Mouse (Mus musculus) intestine, embryonic 16.5 days (tissue): ENCODE measurements around the gene Ncor2. TPM values are rescaled to one million over a fixed set of nuclear protein-coding genes. Genes with fewer than 3 reads are reported as not detected.
A peak's percentile ranks its signal among the peaks of the same experiment; 100 is the strongest.

Experiments
- ATAC-seq: fragments of 200-750 bp; cut with Nextera tagmentation; 2 replicates; pipeline ENCODE4 v1.8.0; 2017; ENCODE audit warnings: moderate TSS enrichment, moderate library complexity
- H3K27ac ChIP-seq: fragments of 300-500 bp; sonication (generic); 2 replicates; pipeline ENCODE4 v1.5.1; 2014; ENCODE audit warnings: mild to moderate bottlenecking, low read length
- H3K27me3 ChIP-seq: fragments of 300-500 bp; sonication (generic); replicated peaks from 2 replicates; pipeline ENCODE4 v1.6.1; 2014; ENCODE audit warnings: low read length, control low read depth, mixed read lengths; ENCODE audit not compliant: control insufficient read depth, insufficient read depth
- H3K36me3 ChIP-seq: fragments of 300-500 bp; sonication (generic); 2 replicates; pipeline ENCODE4 v1.6.1; 2014; ENCODE audit warnings: low read length, control low read depth; ENCODE audit not compliant: control insufficient read depth, insufficient read depth
- H3K4me1 ChIP-seq: fragments of 300-500 bp; sonication (generic); 2 replicates; pipeline ENCODE4 v1.6.1; 2014; ENCODE audit warnings: low read length, control low read depth, mixed read lengths; ENCODE audit not compliant: control insufficient read depth, insufficient read depth
- H3K4me2 ChIP-seq: fragments of 300-500 bp; sonication (generic); 2 replicates; pipeline ENCODE4 v1.6.1; 2014; ENCODE audit warnings: low read depth, low read length, control low read depth
- H3K4me3 ChIP-seq: fragments of 300-500 bp; sonication (generic); 2 replicates; pipeline ENCODE4 v1.5.1; 2014; ENCODE audit warnings: mild to moderate bottlenecking, low read length
- H3K9ac ChIP-seq: fragments of 300-500 bp; sonication (generic); 2 replicates; pipeline ENCODE4 v1.6.1; 2014; ENCODE audit warnings: low read depth, low read length
- H3K9me3 ChIP-seq: fragments of 300-500 bp; sonication (generic); 2 replicates; pipeline ENCODE4 v1.6.1; 2016; ENCODE audit warnings: low read length, control low read depth; ENCODE audit not compliant: control insufficient read depth
- WGBS: fragments of 180-500 bp; shearing (Covaris S2); extraction: QIAGEN DNeasy Blood & Tissue Kit; methylation state at CpG from one replicate; pipeline ENCODE4 v1.1.7; 2014; 5-methylcytosine and 5-hydroxymethylcytosine counted together
- polyA plus RNA-seq: library from polyadenylated mRNA; unstranded; fragments of >200 nt; fragmentation: Nextera tagmentation; extraction: Ambion mirVana; gene quantifications from 2 replicates; pipeline ENCODE4 v1.2.1, GENCODE M21; 2015

Ncor2 gene
- polyA plus RNA-seq, 1 experiment from 2014 or later, result 14.4 TPM

DNA sequence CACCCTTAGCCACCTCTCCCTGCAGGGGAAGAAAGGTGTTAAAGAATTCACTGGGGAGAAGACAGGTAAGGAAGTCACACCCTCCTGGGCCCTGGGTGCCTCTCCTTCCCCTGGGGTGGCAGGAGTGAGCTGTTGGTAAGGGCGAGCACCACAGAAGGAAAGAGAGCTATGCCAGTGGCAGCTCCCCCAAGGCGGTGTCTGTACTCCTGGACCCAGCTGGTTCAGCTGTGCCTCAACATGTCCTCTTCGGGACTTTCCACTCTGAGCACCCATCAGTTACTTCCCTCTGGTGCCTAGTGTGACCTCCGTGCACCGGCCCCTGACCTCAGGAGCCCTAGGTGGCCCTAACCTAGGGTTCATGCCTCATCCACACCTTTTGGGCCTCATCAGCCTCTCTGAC is 31.9 kb downstream of the Ncor2 start:
- ATAC-seq, result no peak
- Histone ChIP-seq H3K4me3 (no peak overlapping the region), H3K4me2 (no peak overlapping the region), H3K36me3 (no peaks in the 10 kb centered on the region), H3K27ac (no peak overlapping the region), H3K9ac (no peak overlapping the region), H3K27me3 (no peaks in the 10 kb centered on the region), H3K9me3 (no peaks in the 10 kb centered on the region), H3K4me1 (peaks cover 57% of the 10 kb centered on the region)
- 78% methylated on average over 5 of the region's 5 CpGs for WGBS

DNA sequence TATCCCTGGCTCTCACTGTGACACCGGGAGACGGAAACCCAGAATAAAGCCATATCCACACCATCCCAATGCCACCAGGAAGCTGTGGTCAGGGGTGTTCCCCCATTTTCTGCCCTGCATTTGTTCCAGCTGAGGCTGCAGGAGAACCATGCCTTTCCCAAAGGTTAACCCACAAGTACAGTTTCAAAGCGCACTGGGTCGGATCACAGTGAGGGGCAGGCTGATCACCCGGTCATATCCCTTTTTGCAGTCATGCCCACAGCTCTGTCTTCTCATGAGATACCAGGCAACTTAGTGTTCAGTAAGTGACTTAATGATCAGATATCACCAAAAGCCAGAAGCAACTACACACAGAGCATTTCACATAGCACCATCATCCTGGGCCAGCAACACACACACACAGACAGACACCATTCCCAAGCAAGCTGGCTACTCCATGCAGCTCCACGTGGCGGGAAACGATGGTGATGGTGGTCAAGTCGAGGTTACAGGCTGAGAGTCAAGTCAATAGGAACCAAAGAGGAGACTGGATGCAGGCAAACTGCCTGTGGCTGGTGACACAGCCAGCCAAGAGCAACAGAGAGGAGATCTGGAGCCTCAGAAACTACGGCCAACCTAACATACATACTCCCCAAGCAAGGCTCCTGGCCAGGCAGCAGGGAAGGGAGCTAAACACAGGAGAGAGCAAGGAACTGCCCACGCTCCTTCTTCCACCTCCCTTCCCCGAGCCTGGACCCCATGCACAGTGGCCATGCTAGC is 35.7 kb downstream of the Ncor2 start:
- Histone ChIP-seq H3K36me3 (no peaks in the 10 kb centered on the region), H3K9ac (no peak overlapping the region), H3K9me3 (no peaks in the 10 kb centered on the region), H3K4me2 (no peak overlapping the region), H3K4me3 (no peak overlapping the region), H3K27ac (0 out of 2 replicates have a peak overlapping the region, but pooled peaks have one; percentile 0), H3K4me1 (peaks cover 61% of the 10 kb centered on the region), H3K27me3 (no peaks in the 10 kb centered on the region)
- WGBS, result 81% methylated on average over 12 of the region's 12 CpGs
- no peak for ATAC-seq

DNA sequence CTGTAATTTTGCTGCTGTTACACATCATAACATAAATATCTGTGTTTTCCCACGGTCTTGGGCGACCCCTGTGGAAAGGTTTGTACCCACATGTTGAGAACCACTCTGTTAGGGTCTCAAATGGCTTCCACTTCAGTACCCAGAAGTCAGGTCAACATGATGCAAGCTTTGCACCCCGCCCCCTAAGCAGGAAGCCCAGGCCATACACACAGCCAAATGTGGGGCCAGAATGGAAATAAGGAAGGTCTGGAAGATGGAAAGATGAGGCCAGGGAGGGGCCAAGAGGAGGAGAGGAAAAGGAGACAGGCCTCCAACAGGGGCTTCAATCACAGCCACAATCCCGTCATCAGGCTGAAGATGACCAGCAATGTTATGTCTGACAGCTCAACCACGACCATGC is 37.1 kb downstream of the Ncor2 start:
- no peak for ATAC-seq
- Histone ChIP-seq H3K9me3 (no peaks in the 10 kb centered on the region), H3K9ac (peak overlapping the region; percentile 35; the same call in 1 of the 2 replicates), H3K4me3 (no peak overlapping the region), H3K4me1 (peaks cover 67% of the 10 kb centered on the region), H3K36me3 (no peaks in the 10 kb centered on the region), H3K4me2 (peak overlapping the region; percentile 85; the same call in 1 of the 2 replicates), H3K27me3 (no peaks in the 10 kb centered on the region), H3K27ac (peak overlapping the region; percentile 96)
- WGBS, result 42% methylated on average over 5 of the region's 5 CpGs

DNA sequence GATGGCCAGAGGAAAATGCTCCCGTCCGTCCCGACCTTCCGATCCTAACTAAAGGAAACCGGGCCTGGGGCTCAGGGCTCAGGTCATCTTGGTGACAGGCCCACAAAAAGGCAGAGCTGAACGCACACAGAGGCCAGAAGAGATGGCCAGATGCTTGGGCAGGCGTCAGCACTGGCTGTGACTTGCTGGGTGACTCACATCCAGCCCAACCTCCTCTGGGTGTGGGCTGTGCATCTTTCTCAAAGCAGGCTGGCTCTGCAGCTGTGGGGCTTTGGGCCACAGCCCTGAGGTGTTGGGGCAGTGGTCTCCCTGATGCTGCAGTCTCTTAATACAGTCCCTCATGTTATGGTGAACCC is 37.5 kb downstream of the Ncor2 start:
- H3K4me1 ChIP-seq, result peaks cover 68% of the 10 kb centered on the region
- H3K4me3 ChIP-seq, result peak overlapping the region; percentile 45; the same call in 1 of the 2 replicates
- no peaks in the 10 kb centered on the region for H3K9me3 ChIP-seq
- H3K27me3 ChIP-seq, result no peaks in the 10 kb centered on the region
- no peaks in the 10 kb centered on the region for H3K36me3 ChIP-seq
- ATAC-seq, result peak; percentile 72
- peak overlapping the region; percentile 85 for H3K4me2 ChIP-seq
- peak overlapping the region; percentile 96 for H3K27ac ChIP-seq
- 2% methylated on average over 7 of the region's 7 CpGs for WGBS
- H3K9ac ChIP-seq, result peak overlapping the region; percentile 71

DNA sequence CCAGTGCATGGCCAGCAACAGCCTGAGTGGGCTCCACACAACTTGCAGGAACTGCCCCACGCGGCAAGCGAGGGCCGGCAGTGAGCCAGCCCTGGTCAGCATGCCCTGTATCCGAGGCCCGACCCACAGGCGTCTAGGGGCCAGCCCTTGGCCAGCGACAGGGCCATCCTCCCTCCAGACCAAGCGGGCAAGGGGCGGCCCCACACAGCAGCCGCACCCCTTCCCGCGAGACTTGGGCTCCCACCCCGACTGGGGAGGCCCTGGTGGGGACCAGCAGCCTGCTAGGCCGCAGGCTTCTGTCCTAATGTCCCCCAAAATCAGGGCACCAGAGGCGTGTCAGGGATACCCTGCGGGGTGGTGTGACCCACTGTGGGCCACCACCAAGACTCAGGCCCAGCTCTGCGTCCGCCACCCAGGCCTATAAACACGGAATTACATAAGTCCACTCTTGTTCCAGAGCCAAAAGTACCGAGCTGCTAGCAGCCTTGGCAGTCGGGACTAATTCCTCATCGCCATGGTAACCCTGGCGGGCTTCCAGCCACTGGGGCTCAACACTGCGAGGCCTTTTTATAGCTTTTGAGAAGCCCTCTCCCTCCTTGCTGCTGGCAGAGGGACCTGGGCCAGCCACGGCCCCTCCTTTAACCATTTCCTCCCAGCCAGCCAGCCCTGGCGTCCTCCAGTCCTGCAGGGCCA is 38.0 kb downstream of the Ncor2 start:
- Histone ChIP-seq H3K9ac (peak overlapping the region; percentile 71), H3K4me1 (peaks cover 72% of the 10 kb centered on the region), H3K27ac (peak overlapping the region; percentile 96), H3K4me3 (peak overlapping the region; percentile 45), H3K27me3 (no peaks in the 10 kb centered on the region), H3K4me2 (peak overlapping the region; percentile 85), H3K36me3 (no peaks in the 10 kb centered on the region), H3K9me3 (no peaks in the 10 kb centered on the region)
- peak; percentile 90 for ATAC-seq
- WGBS, result 5% methylated on average over 26 of the region's 27 CpGs

DNA sequence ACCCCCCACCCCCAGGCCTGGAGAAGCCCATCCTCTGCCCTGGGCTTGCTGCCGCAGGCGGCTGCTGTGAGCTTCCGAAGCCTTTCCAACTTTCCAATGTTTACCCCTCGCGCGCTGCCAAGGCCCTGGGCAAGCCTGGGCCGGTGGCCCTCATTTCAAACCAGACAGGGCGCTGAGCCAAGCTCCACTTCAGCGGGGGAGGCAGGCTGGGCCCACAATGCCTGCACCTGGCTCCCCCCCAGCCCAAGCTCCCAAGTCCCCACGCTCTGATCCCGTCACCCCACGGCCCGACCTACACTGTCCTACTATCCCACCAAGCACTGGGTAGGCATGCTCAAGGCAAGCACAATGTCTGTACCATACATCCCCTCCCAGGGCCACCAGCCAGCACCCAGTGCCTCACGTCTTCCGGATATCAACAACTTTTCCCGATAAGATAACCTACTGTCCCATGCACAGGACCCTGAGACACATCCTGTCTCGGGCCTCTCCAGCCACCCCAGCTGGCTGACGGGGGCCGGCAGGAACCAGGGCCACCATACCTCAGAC is 38.8 kb downstream of the Ncor2 start:
- no peaks in the 10 kb centered on the region for H3K36me3 ChIP-seq
- peak overlapping the region; percentile 85 for H3K4me2 ChIP-seq
- no peaks in the 10 kb centered on the region for H3K27me3 ChIP-seq
- peak overlapping the region; percentile 96 for H3K27ac ChIP-seq
- ATAC-seq, result peak; percentile 24
- H3K9me3 ChIP-seq, result no peaks in the 10 kb centered on the region
- WGBS, result 28% methylated on average over 19 of the region's 19 CpGs
- peak overlapping the region; percentile 45 for H3K4me3 ChIP-seq
- peak overlapping the region; percentile 71 for H3K9ac ChIP-seq
- peaks cover 74% of the 10 kb centered on the region for H3K4me1 ChIP-seq

DNA sequence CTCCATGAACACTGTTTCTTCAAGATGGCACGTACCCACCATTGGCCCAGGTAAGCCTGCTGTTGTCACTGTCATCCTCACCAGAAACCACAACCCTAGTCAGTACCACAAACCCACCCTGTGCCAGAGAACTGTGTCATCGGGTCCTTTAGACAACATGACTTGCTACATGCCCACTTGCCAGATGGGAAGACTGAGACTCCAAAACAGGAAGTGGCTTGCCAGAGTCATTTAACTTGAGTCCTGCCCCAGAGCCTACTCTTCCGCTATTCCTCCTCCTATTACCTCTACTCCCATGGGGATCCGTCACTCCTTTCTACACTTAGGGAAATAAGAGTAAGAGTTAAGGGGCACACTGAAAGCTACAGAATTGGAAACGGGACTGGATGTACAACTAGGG is 39.4 kb downstream of the Ncor2 start:
- H3K9ac ChIP-seq, result no peak overlapping the region; the same call in 1 of the 2 replicates
- 78% methylated on average over 5 of the region's 5 CpGs for WGBS
- H3K9me3 ChIP-seq, result no peaks in the 10 kb centered on the region
- no peaks in the 10 kb centered on the region for H3K36me3 ChIP-seq
- peak overlapping the region; percentile 96 for H3K27ac ChIP-seq
- ATAC-seq, result no peak
- H3K4me3 ChIP-seq, result peak overlapping the region; percentile 45
- peaks cover 79% of the 10 kb centered on the region for H3K4me1 ChIP-seq
- H3K4me2 ChIP-seq, result peak overlapping the region; percentile 85
- H3K27me3 ChIP-seq, result no peaks in the 10 kb centered on the region

DNA sequence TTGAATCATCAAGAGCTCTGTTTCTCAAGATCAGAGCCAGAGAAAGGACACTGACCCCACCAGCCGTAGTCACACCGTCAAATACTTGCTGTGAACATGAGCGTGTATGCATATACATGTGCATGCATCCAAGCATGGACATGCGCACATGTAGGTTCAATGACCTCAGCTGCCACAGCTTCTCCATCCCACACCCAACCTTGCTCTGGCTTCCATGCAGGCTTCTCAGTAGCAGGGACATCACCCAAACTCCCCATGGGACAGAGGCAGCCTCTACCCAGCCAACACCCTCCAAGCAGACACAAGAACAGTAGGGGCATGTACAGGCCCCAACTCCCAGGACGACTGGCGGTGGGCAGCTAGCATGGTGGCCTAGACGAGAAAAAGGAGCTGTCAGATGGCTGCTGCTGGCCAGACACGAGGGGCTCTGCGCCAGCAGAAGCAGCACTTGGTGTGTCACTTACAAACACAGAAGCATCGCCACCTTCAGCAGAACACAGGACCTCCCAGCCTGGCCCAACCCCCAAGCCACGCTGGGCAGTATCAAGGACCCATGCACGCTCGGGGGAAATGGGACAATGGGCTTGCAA is 40.1 kb downstream of the Ncor2 start:
- no peak overlapping the region for H3K4me3 ChIP-seq
- no peak for ATAC-seq
- H3K27me3 ChIP-seq, result no peaks in the 10 kb centered on the region
- no peak overlapping the region for H3K4me2 ChIP-seq
- peaks cover 85% of the 10 kb centered on the region for H3K4me1 ChIP-seq
- no peak overlapping the region for H3K9ac ChIP-seq
- H3K27ac ChIP-seq, result no peak overlapping the region
- H3K36me3 ChIP-seq, result no peaks in the 10 kb centered on the region
- 82% methylated on average over 13 of the region's 13 CpGs for WGBS
- H3K9me3 ChIP-seq, result no peaks in the 10 kb centered on the region

DNA sequence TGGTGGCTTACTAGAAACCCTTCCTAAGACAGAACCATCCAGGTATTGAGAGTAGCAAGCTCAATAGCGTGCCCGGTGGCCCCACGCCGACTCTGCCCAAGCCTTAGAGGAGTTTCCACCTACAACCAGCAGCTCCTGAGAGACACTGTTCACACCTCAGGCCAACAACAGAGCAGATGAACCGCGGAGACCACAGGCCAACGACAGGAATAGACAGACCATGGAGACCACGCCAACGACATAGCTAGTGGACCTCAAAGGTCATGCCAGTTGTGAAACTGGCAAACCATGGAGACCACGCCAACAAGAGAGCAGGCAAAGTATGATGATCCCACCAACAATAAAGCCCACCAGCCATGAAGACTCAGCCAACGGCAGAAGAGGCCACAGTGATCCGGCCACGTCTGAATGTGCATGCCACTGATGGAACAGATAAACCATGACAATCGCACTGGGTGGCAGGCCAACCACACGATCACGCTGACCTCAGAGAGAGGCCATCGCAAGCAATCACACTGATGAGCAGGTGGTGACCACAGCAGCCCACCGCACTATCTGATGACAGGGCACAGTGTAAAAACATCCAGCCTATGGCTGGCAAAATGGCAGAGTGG is 41.2 kb downstream of the Ncor2 start:
- Histone ChIP-seq H3K9me3 (no peaks in the 10 kb centered on the region), H3K27me3 (no peaks in the 10 kb centered on the region), H3K27ac (no peak overlapping the region), H3K4me2 (no peak overlapping the region), H3K9ac (no peak overlapping the region), H3K4me1 (peaks cover 83% of the 10 kb centered on the region), H3K36me3 (no peaks in the 10 kb centered on the region), H3K4me3 (no peak overlapping the region)
- ATAC-seq, result no peak
- WGBS, result 92% methylated on average over 18 of the region's 18 CpGs
